Mouse (Mus musculus) testis, adult 2 months (tissue): Measurements from ENCODE around the gene Ano1.

Experiments
- CTCF ChIP-seq: fragments of 200-500 bp; IDR thresholded peaks from 2 replicates; pipeline ENCODE4 v1.5.1; 2012; ENCODE audit warnings: low read depth, mild to moderate bottlenecking, inconsistent platforms, low read length, moderate library complexity; ENCODE audit not compliant: control insufficient read depth, insufficient read depth, insufficient replicate concordance
- POLR2A ChIP-seq: fragments of 200-500 bp; IDR thresholded peaks from 2 replicates; pipeline ENCODE4 v1.6.1; 2012; ENCODE audit warnings: low read depth, mild to moderate bottlenecking, inconsistent platforms, low read length, moderate library complexity; ENCODE audit not compliant: control insufficient read depth

- no peak for TF ChIP-seq CTCF
- no peak for TF ChIP-seq POLR2A
These were observed 32.4 kb upstream of the Ano1 start for GRCm38 (mm10) chr7:144784176-144784575.
